Mouse (Mus musculus): ENCODE measurements at regions not wholly inside any gene's neighbourhood (a gene's known extent, or its start where the extent isn't known, plus 50 kb on each side); places are given as distances from the start of the nearest gene placed in this dataset.
A peak's percentile ranks its signal among the peaks of the same experiment; 100 is the strongest.

- H3K4me2 ChIP-seq (ENCODE audit: low read depth): no peak overlapping the region
- no peak for TF ChIP-seq TCF12 (IDR thresholded peaks at IDR 0.05; ENCODE audit: insufficient read depth, poor library complexity, severe bottlenecking)
- TF ChIP-seq REST (IDR thresholded peaks at IDR 0.05; ENCODE audit: insufficient read depth, insufficient read length): no peak
- TF ChIP-seq SRF (IDR thresholded peaks at IDR 0.05; ENCODE audit: control insufficient read depth, insufficient read length, low read depth): no peak
- TF ChIP-seq POLR2AphosphoS2 (IDR thresholded peaks at IDR 0.05; ENCODE audit: insufficient read length, low read depth): no peak
- TF ChIP-seq MYOD1 (IDR thresholded peaks at IDR 0.05; ENCODE audit: control insufficient read depth in 1 of 3, insufficient read length in 2 of 3, low read depth in 2 of 3): no peak
- TF ChIP-seq E2F4 (IDR thresholded peaks at IDR 0.05; ENCODE audit: insufficient read depth): no peak
- TF ChIP-seq POLR2A (IDR thresholded peaks at IDR 0.05; ENCODE audit: insufficient read length, low read depth): no peak
- no peak for TF ChIP-seq MAX (IDR thresholded peaks at IDR 0.05; ENCODE audit: low read depth)
- TF ChIP-seq CEBPB (IDR thresholded peaks at IDR 0.05; ENCODE audit: insufficient read depth, poor library complexity, severe bottlenecking): no peak
- no peak for TF ChIP-seq MYOG (IDR thresholded peaks at IDR 0.05; ENCODE audit: control insufficient read depth in 1 of 3, insufficient read depth in 1 of 3, insufficient read length in 2 of 3, low read depth in 2 of 3)
- TF ChIP-seq TCF3 (IDR thresholded peaks at IDR 0.05; ENCODE audit: insufficient read length, low read depth): no peak
- no peak for TF ChIP-seq USF1 (IDR thresholded peaks at IDR 0.05; ENCODE audit: low read depth)
- H3ac ChIP-seq (ENCODE audit: control insufficient read depth, insufficient read length): no peak overlapping the region
- no peaks in the 10 kb centered on the region for H3K79me2 ChIP-seq (ENCODE audit: control insufficient read depth, insufficient read depth)
- no peak overlapping the region for H3K4me3 ChIP-seq
- H3K36me3 ChIP-seq (ENCODE audit: control insufficient read depth, insufficient read depth): no peaks in the 10 kb centered on the region
- H3K27me3 ChIP-seq (ENCODE audit: control insufficient read depth, insufficient read depth, insufficient read length): no peaks in the 10 kb centered on the region
Measured at GRCm38 (mm10) chr8:49699058-49699457, 855.3 kb upstream of the Tenm3 start.

- Histone ChIP-seq H3K79me2 (ENCODE audit: control insufficient read depth, insufficient read depth) (no peaks in the 10 kb centered on the region), H3K36me3 (ENCODE audit: control insufficient read depth, insufficient read depth) (no peaks in the 10 kb centered on the region), H3ac (ENCODE audit: control insufficient read depth, insufficient read length) (no peak overlapping the region), H3K27me3 (ENCODE audit: control insufficient read depth, insufficient read depth, insufficient read length) (no peaks in the 10 kb centered on the region), H3K4me2 (ENCODE audit: low read depth) (no peak overlapping the region), H3K4me3 (no peak overlapping the region)
- no peak for TF ChIP-seq MAX (IDR thresholded peaks at IDR 0.05; ENCODE audit: low read depth)
- no peak for TF ChIP-seq POLR2A (IDR thresholded peaks at IDR 0.05; ENCODE audit: insufficient read length, low read depth)
- TF ChIP-seq CEBPB (IDR thresholded peaks at IDR 0.05; ENCODE audit: insufficient read depth, poor library complexity, severe bottlenecking): peak; percentile 68; the same call in 1 of the 2 replicates
- no peak for TF ChIP-seq MYOD1 (IDR thresholded peaks at IDR 0.05; ENCODE audit: control insufficient read depth in 1 of 3, insufficient read length in 2 of 3, low read depth in 2 of 3)
- TF ChIP-seq REST (IDR thresholded peaks at IDR 0.05; ENCODE audit: insufficient read depth, insufficient read length): no peak
- no peak for TF ChIP-seq TCF3 (IDR thresholded peaks at IDR 0.05; ENCODE audit: insufficient read length, low read depth)
Measured at GRCm38 (mm10) chr8:49696709-49697108, 853.0 kb upstream of the Tenm3 start.
